Mouse (Mus musculus) E14TG2a.4 (cell line): ENCODE data around the gene Taf13.

Experiments
- CTCF ChIP-seq: conservative IDR thresholded peaks from 2 replicates; pipeline ENCODE4 v1.5.1; 2014; ENCODE audit warnings: low read length
- POU5F1 ChIP-seq: IDR thresholded peaks from 2 replicates; pipeline ENCODE4 v1.6.1; 2014; ENCODE audit warnings: low read length, borderline replicate concordance

- no peak for TF ChIP-seq CTCF
- TF ChIP-seq POU5F1 = no peak
Observed at GRCm38 (mm10) chr3:108590786-108591529, 19.5 kb downstream of the Taf13 start, which contains the start of gene Wdr47.
